Mouse (Mus musculus) lung, postnatal 0 days (tissue): ENCODE results near the gene Pink1. TPM values are rescaled to one million over a fixed set of nuclear protein-coding genes. Genes with fewer than 3 reads are reported as not detected.
A peak's percentile ranks its signal among the peaks of the same experiment; 100 is the strongest.

Source experiments
- ATAC-seq: fragments of 200-750 bp; cut with Nextera tagmentation; 2 replicates; pipeline ENCODE4 v1.8.0; 2017; ENCODE audit warnings: moderate library complexity
- DNase-seq: peaks from one replicate; pipeline ENCODE4 v3.0.0-alpha.2; 2016; ENCODE audit warnings: low spot score
- H3K27ac ChIP-seq: fragments of 300-500 bp; sonication (generic); 2 replicates; pipeline ENCODE4 v1.5.1; 2014; ENCODE audit warnings: antibody characterized with exemption, mild to moderate bottlenecking, low read length, mixed read lengths
- H3K27me3 ChIP-seq: fragments of 300-500 bp; sonication (generic); replicated peaks from 2 replicates; pipeline ENCODE4 v1.6.1; 2014; ENCODE audit warnings: low read length, mixed read lengths; ENCODE audit not compliant: insufficient read depth
- H3K36me3 ChIP-seq: fragments of 300-500 bp; sonication (generic); 2 replicates; pipeline ENCODE4 v1.6.1; 2014; ENCODE audit warnings: low read length, mixed read lengths; ENCODE audit not compliant: insufficient read depth
- H3K4me1 ChIP-seq: fragments of 300-500 bp; sonication (generic); 2 replicates; pipeline ENCODE4 v1.6.1; 2014; ENCODE audit warnings: antibody characterized with exemption, low read depth, low read length, mixed read lengths; ENCODE audit not compliant: insufficient read depth
- H3K4me2 ChIP-seq: fragments of 300-500 bp; sonication (generic); replicated peaks from 2 replicates; pipeline ENCODE4 v1.6.1; 2014; ENCODE audit warnings: low read depth, mild to moderate bottlenecking, low read length, moderate library complexity, mixed read lengths
- H3K4me3 ChIP-seq: fragments of 300-500 bp; sonication (generic); 2 replicates; pipeline ENCODE4 v1.5.1; 2014; ENCODE audit warnings: low read depth, low read length
- H3K9ac ChIP-seq: fragments of 300-500 bp; sonication (generic); replicated peaks from 2 replicates; pipeline ENCODE4 v1.6.1; 2014; ENCODE audit warnings: low read depth, mild to moderate bottlenecking
- H3K9me3 ChIP-seq: fragments of 300-500 bp; sonication (generic); 2 replicates; pipeline ENCODE4 v1.6.1; 2016; ENCODE audit warnings: low read length, mixed read lengths
- CTCF ChIP-seq: IDR thresholded peaks from 2 replicates; pipeline ENCODE4 v1.5.1; 2016; ENCODE audit warnings: antibody characterized with exemption, mild to moderate bottlenecking
- EP300 ChIP-seq: IDR thresholded peaks from 2 replicates; pipeline ENCODE4 v1.6.1; 2016; ENCODE audit warnings: antibody characterized with exemption, mild to moderate bottlenecking, control low read depth
- WGBS: fragments of 180-500 bp; shearing (Covaris S2); extraction: QIAGEN DNeasy Blood & Tissue Kit; methylation state at CpG from one replicate; pipeline ENCODE4 v1.1.7; 2014; 5-methylcytosine and 5-hydroxymethylcytosine counted together
- polyA plus RNA-seq: library from polyadenylated mRNA; unstranded; fragments of >200 nt; fragmentation: Nextera tagmentation; extraction: Ambion mirVana; gene quantifications from 2 replicates; pipeline ENCODE4 v1.2.1, GENCODE M21; 2015

Pink1 gene
- polyA plus RNA-seq, 1 experiment from 2014 or later, result 129 TPM

- DNase-seq (peak; percentile 99), ATAC-seq (peak; percentile 99)
- 3% methylated on average over 57 of the region's 64 CpGs for WGBS
- Histone ChIP-seq H3K36me3 (no peaks in the 10 kb centered on the region), H3K4me1 (peaks cover 14% of the 10 kb centered on the region; the same call in 1 of the 2 replicates), H3K27me3 (no peaks in the 10 kb centered on the region), H3K9me3 (no peaks in the 10 kb centered on the region), H3K4me2 (peak within 1 kb of the TSS; percentile 94), H3K9ac (peak within 1 kb of the TSS; percentile 79), H3K4me3 (peak within 1 kb of the TSS; percentile 85), H3K27ac (peak within 1 kb of the TSS; percentile 38; the same call in 1 of the 2 replicates)
- TF ChIP-seq CTCF, result no peak
Measured at GRCm38 (mm10) chr4:138304340-138305104, 21.6 kb downstream of the Pink1 start, which contains the start of gene Ddost. TSS of gene Ddost (plus strand) at chr4:138304730.

GRCm38 (mm10) chr4:138303742-138304141, 22.4 kb downstream of the Pink1 start:
- TF ChIP-seq EP300 (no peak), CTCF (no peak)
- Histone ChIP-seq H3K9me3 (no peaks in the 10 kb centered on the region), H3K4me3 (peak overlapping the region; percentile 46), H3K27me3 (no peaks in the 10 kb centered on the region), H3K9ac (peak overlapping the region; percentile 50), H3K27ac (no peak overlapping the region), H3K4me1 (peaks cover 14% of the 10 kb centered on the region; the same call in 1 of the 2 replicates), H3K4me2 (peak overlapping the region; percentile 85), H3K36me3 (no peaks in the 10 kb centered on the region)
- ATAC-seq (no peak), DNase-seq (no peak)
- WGBS, result 6% methylated on average over 18 of the region's 18 CpGs

- H3K27ac ChIP-seq, result no peak overlapping the region
- no peak for TF ChIP-seq EP300
- TF ChIP-seq CTCF, result no peak
- ATAC-seq (no peak), DNase-seq (no peak)
- H3K4me1 ChIP-seq, result peaks cover 14% of the 10 kb centered on the region; the same call in 1 of the 2 replicates
- no peak overlapping the region for H3K4me3 ChIP-seq
- no peaks in the 10 kb centered on the region for H3K27me3 ChIP-seq
- H3K9ac ChIP-seq, result no peak overlapping the region
- no peak overlapping the region for H3K4me2 ChIP-seq
- H3K36me3 ChIP-seq, result no peaks in the 10 kb centered on the region
- 89% methylated on average over 3 of the region's 3 CpGs for WGBS
- H3K9me3 ChIP-seq, result no peaks in the 10 kb centered on the region
Measured at GRCm38 (mm10) chr4:138303011-138303410, 23.1 kb downstream of the Pink1 start.

- 82% methylated on average over 10 of the region's 10 CpGs for WGBS
- Histone ChIP-seq H3K4me2 (no peak overlapping the region), H3K9me3 (no peaks in the 10 kb centered on the region), H3K27ac (no peak overlapping the region), H3K27me3 (no peaks in the 10 kb centered on the region), H3K9ac (no peak overlapping the region), H3K4me3 (no peak overlapping the region), H3K36me3 (no peaks in the 10 kb centered on the region), H3K4me1 (peaks cover 14% of the 10 kb centered on the region; the same call in 1 of the 2 replicates)
- DNase-seq (no peak), ATAC-seq (no peak)
- TF ChIP-seq EP300, result no peak
Measured at GRCm38 (mm10) chr4:138301271-138301780, 24.8 kb downstream of the Pink1 start.

- Histone ChIP-seq H3K4me1 (no peaks in the 10 kb centered on the region), H3K9me3 (no peaks in the 10 kb centered on the region), H3K27me3 (no peaks in the 10 kb centered on the region), H3K4me2 (no peak overlapping the region), H3K9ac (no peak overlapping the region), H3K27ac (no peak overlapping the region), H3K4me3 (no peak overlapping the region), H3K36me3 (no peaks in the 10 kb centered on the region)
- no peak for ATAC-seq
- TF ChIP-seq EP300, result no peak
- WGBS, result 82% methylated on average over 6 of the region's 14 CpGs
- DNase-seq, result no peak
Measured at GRCm38 (mm10) chr4:138293949-138294550, 32.1 kb downstream of the Pink1 start.

- Histone ChIP-seq H3K27me3 (no peaks in the 10 kb centered on the region), H3K9ac (no peak overlapping the region), H3K9me3 (no peaks in the 10 kb centered on the region), H3K4me1 (no peaks in the 10 kb centered on the region), H3K27ac (no peak overlapping the region), H3K36me3 (no peaks in the 10 kb centered on the region), H3K4me3 (no peak overlapping the region), H3K4me2 (no peak overlapping the region)
- ATAC-seq (no peak), DNase-seq (no peak)
- 52% methylated on average over 16 of the region's 18 CpGs for WGBS
- no peak for TF ChIP-seq CTCF
- TF ChIP-seq EP300, result no peak
Measured at GRCm38 (mm10) chr4:138293261-138293948, 32.7 kb downstream of the Pink1 start.
